Mouse (Mus musculus) hematopoietic multipotent progenitor cell, adult 10-12 weeks (in vitro differentiated cells): ENCODE data around the gene Six3. TPM values are rescaled to one million over a fixed set of nuclear protein-coding genes. Genes with fewer than 3 reads are reported as not detected.

Experiments
- polyA plus RNA-seq: library from polyadenylated mRNA; stranded (reverse); fragments of >175 nt; gene quantifications from 2 replicates; pipeline ENCODE4 v1.2.3, GENCODE M21; 2012; ENCODE audit warnings: low replicate concordance

Gene Six3
- 0.16 and 0.47 TPM in 2 replicates for polyA plus RNA-seq

GRCm38 (mm10) chr17:85613266-85613860 lies at the start of gene Six3:
Six3 (plus strand) TSS chr17:85613608.

Other genes starting within 250 kb of the Six3 start
- gene Six2, start 74.7 kb downstream of the Six3 start, polyA plus RNA-seq: not detected in 2 replicates